Mouse (Mus musculus): ENCODE measurements at regions not wholly inside any gene's neighbourhood (a gene's known extent, or its start where the extent isn't known, plus 50 kb on each side); places are given as distances from the start of the nearest gene placed in this dataset.

GRCm38 (mm10) chr17:52191064-52191682 lies 358.1 kb upstream of the Satb1 start:
- TF ChIP-seq CTCF (IDR thresholded peaks at IDR 0.05 in 2 of 3, conservative IDR thresholded peaks at IDR 0.05 in 1 of 3; ENCODE audit: control insufficient read depth in 1 of 3, insufficient read depth in 1 of 3, low read depth in 2 of 3, low read length in 3 of 3, poor library complexity in 1 of 3, severe bottlenecking in 1 of 3) = no peak
- TF ChIP-seq EP300 (IDR thresholded peaks at IDR 0.05; ENCODE audit: low read depth in 1 of 2, low read length in 2 of 2) = no peak
- no peak for TF ChIP-seq POLR2A (IDR thresholded peaks at IDR 0.05; ENCODE audit: control insufficient read depth in 1 of 2, insufficient read depth in 1 of 2, low read depth in 1 of 2, low read length in 2 of 2, poor library complexity in 1 of 2)
- TF ChIP-seq MAX (IDR thresholded peaks at IDR 0.05; ENCODE audit: low read length) = no peak
- TF ChIP-seq GABPA (IDR thresholded peaks at IDR 0.05; ENCODE audit: low read depth, low read length) = no peak
- TF ChIP-seq MXI1 (IDR thresholded peaks at IDR 0.05; ENCODE audit: low read depth, low read length) = no peak
- no peak for TF ChIP-seq GATA1 (IDR thresholded peaks at IDR 0.05; ENCODE audit: low read depth, low read length)
- no peak for TF ChIP-seq ZNF384 (IDR thresholded peaks at IDR 0.05; ENCODE audit: low read depth, low read length)
